Mouse (Mus musculus) embryo, embryonic 9.5 days (tissue): ENCODE measurements around the gene Tmem106c.
A peak's percentile ranks its signal among the peaks of the same experiment; 100 is the strongest.

ENCODE experiments used
- DNase-seq: peaks from one replicate; pipeline ENCODE4 v3.0.0-alpha.2; 2017; ENCODE audit errors: extremely low spot score

The Tmem106c gene

DNA sequence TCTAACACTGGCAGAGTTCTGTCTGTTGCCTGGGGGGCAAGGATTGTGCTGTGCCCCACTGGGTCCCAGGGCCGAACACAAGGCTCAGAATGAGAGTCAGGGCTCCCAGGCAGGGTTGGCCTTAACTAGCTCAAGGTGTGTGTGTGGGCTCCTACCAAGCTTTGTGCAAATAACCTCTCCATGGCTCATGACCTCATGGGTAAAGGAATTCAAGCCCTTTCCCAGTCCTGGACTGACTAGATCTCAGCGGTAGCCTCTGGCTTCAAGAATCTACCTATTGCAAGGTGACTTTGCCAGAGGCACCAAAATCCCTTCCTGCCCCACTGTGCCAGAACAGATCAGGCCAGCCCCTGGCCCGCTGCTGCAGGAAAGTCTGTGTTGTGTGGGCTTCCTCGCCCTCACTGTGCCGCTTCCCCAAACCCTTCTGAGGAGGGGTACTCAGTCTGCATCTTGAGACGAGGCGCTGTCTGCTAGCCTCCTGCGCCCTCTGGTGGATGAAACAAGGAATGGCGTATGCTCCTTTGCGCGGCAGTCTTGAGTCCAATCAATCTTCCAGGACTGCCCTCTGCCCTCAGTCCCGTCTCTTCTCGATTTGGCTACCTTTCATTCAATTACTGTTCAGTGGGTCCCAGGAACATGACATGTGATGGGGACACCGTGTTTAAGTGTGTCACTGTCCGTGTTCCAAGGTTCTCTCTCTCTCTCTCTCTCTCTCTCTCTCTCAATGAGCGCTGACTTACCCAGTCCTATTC is 11.7 kb upstream of the Tmem106c start:
- peak; percentile 82 for DNase-seq

DNA sequence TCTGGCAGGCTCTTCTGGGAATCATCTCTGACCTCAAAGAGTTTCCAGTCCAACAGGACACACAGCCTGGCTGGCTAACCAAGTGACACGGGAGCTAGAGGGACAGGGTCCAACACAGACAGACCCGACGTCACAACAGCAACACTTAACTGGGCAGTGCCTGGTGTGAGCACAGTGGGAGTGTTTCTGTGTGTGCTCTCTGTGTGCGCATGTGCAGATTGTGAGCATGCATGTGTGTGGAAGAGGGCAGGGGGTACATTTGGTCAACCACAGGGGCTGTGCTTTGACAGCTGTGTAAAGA is 11.2 kb upstream of the Tmem106c start:
- no peak for DNase-seq

DNA sequence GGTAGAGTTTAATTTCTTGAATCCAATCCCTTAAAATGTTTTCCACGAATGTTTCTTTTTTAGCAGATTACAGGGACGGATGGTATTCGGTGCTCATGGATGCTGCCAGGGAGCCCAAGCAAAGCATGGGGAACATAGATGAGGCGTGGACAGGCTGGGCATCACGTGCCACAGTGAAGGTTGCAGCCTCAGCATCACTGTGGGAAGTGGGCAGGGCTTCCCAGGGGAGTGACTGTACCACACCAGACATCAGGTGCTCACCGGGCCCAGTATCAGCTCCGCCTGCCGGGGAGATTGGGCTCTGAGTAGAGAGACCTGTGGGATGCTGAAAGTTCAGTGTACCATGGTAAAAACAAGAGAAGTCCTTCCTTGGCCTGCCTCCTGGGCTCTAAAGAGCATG is 9.3 kb upstream of the Tmem106c start:
- no peak for DNase-seq

DNA sequence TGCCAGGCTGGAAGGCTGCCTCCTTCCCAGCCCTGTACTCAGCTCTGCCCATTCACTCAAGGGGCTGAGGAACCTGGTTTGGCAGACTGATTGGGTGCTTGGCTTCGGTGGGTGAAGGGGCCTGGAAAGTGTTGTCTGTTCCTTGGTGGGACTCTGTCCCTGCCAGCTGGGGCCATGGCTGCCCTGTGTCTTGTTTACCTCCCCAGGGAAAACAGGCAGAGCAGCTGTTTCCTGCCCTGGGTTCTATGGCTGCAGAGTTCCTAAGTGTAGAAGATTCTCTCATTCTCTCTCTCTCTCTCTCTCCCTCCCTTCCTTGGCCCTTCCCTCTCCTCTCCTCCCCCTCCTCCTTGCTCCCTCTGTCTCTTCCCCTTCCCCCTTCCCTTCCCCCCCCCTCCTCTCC is 8.7 kb upstream of the Tmem106c start:
- DNase-seq = no peak

GRCm38 (mm10) chr15:97955742-97956141 is 8.3 kb upstream of the Tmem106c start:
- no peak for DNase-seq

DNA sequence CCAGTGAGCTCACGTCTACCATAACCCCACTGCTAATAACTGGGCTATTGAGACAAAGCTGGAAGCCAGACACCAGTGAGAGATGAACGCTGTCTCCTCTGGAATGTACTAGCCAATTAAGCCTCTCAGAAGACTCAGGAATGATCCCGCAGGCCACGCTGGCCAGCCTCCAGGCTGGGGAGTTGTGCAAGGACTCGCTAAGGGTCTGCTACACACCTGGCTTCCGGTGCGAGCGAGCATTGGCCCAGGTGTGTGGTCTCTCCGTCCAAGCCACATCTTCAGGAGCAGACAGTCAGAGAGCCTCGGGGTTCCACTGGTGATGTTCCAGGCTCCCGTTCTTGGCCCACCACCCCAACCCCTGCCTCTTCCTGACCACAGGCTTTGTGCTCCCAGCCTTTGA is 7.6 kb upstream of the Tmem106c start:
- DNase-seq = no peak

DNA sequence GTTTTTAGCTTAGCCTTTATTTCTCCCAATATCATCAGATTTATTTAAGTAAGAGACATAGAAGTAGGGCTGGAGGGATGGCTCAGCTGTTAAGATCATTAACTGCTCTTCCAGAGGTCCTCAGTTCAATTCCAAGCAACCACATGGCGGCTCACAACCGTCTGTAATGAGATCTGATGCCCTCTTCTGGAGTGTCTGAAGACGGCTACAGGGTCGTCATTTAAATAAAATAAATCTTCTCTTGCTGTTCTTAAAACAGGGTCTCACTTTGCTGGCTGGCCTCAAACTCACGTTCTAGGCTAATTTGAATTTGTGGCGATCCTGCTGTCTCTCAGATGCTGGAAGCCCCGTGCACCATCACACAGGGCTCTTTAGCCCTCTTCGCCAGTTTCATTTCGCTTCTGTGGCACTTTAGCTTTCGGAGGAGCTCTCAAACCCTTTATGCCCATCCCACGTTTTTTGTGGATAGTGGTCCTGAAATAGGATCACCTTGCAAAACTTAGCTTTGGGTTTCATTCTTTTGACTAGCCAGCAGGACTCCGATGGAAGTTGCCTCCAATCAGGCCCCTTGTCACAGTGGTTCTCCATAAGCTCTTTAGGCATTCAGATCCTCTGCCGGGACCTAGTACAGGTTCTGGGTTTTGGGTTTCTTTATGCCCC is 541 bp upstream of the Tmem106c start:
- no peak for DNase-seq

- DNase-seq = no peak
These were observed 812 bp downstream of the Tmem106c start for GRCm38 (mm10) chr15:97964836-97965187.

DNA sequence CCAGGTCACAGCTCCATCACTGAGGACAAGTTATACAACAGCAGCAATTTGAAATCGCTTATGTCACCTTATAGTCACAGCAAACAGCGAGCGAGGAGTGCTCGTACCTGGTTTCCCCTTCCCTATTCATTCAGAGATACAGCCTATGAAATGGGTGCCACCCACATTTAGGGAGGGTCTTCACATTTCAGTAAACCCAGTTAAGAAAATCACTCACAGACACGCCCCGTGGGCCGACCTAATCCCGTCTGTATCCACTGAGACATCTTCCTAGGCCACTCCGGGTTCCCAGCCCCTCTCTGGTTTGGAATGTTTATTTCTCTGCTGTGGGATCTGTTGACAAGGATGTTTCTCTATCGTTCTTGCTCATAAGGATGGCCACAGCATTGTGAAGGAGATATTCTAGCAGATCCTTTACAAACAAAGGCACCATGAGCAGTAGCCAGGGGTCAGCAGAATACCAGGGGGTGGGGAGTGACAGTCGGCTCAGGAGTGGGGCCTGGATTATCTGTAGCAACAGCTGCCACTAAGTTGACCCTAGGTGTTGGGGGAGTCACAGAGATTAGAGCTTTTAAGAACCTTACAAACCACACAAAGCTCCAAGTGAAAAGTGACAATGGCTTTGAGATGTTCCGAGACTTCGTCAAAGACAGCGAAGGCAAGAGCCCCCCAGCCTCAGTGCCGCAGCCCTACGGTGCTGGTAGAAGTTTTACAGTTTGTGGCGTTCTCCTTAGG is 1.5 kb downstream of the Tmem106c start:
- no peak for DNase-seq

DNA sequence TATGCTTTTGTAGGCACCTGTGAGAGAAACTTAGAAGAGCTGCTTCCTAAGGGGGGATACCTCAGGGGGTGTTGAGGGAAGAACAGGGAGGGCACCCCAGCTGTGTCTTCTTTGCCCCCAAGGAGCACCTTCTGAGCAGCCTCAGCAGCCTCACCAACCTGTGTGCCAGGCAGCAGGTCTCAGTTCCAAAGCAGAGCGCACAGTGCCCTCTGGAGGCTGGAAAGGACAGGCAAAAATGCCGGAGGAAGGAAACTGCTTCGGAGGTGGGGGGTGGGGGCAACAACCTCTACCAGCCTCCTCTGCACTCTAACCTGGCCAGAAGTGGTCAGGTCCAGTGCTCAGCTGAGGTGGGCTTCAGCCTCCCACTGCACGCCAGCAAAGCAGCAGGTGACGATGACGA is 6.3 kb downstream of the Tmem106c start:
- DNase-seq = peak; percentile 47

DNA sequence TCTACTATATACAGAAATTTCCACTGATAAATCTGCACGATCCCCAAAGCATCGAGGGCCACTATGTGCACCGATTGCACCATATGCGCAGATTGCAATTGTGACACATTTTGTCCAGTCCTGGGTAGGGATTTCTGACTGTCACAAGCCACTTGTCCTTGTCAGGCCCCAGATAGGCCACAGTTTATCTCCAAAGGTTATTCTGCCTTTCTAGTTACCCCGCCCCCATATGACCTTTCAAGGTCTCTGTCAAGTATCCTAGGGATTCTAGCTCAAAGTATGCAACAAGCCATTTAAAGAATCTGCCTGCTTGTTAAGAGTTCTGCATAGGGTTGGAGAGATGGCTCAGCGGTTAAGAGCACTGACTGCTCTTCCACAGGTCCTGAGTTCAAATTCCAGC is 8.6 kb downstream of the Tmem106c start:
- DNase-seq = no peak

DNA sequence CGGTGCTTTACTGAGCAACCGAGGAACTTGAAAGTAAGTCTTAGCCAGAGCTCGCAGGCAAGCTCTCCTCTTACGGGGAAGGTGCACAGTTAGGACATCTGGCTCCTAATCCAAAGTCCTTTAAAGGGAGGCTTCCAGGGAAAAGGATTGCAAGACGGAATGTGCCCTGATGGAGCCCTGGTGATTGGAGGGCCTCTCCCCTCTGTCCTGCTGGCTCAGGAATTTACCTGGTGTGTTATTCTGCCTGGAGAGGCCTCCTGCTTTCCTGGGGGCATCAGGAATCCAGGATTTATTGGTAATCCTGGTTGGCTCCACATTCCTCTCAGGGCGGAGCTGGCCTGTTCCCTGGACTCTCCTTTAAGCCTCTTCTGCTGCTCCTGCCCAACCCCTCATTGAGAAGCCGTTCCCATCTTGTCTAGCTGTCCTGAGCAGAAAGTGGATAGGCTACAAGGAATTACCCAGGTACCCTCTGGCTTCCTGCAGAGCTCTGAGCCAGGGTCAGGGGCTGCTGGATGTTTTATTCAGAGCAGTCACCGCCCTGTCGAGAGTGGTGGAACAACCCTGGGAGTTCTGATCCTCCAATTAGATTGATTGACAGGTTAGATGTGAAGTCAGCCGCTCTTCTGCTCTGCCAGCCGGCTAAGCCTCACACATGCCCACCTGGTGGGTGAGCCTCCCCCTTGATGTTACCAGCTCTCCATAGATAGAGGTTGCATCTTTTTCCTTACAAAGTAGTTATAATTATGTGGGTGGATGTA is 9.4 kb downstream of the Tmem106c start:
- no peak for DNase-seq

DNA sequence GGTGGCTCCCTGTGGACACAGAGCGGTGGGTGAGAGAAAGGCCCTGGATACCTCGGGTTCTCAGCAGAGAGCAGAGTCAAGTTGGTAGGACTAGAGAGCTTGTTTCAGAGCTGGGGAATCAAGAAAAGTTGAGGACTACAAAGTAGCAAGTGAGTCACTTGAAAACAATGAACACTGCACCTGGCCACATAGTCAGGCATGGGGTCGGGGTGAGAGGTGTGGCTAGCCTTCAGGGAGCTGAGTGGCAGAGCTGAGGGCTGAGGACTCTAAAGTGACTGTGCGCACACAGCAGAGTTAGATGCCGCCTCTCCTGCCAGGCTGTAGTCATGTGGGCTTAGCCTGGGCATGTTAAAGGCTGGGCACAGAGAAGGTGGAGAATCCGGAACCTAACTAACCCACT is 17.6 kb downstream of the Tmem106c start:
- no peak for DNase-seq

DNA sequence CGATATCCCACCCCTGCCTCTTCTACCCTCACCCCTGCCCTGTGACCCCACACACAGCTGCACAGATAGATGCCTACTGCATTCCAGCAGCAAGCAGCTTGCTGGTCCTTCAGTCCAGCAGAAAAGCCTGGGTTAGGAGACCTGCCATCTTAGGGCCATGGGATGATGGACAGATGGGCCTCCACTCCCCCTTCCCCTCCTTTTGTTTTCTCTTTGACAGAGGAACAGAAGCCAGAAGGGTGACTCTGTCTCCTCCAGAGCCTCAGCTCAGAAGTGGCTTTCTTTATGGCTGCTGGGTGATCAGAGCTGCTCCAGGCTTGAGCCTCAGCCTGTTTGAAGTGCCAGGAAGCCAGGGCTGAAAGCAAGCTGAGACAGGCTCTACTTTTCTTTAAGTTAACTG is 25.5 kb downstream of the Tmem106c start:
- peak; percentile 75 for DNase-seq

DNA sequence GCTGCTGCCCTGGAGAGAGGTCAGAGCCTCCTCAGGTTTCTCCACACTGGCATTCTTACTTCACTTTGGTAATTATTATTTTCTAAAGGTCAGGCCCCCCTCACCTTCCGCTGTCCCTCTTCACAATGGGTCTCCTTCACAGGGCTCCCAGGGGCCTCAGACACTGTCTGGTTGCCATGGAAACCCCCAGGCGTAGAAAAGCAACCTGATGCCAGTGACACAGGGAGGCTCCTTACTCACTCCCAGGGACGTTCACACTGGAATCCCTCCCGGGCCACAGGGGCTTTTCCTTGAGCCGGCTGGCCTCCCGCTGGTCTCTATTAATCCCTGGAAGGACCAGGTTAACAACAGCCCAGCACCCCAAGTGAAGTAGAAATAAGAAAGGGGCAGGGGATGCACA is 26.1 kb downstream of the Tmem106c start:
- peak; percentile 93 for DNase-seq

DNA sequence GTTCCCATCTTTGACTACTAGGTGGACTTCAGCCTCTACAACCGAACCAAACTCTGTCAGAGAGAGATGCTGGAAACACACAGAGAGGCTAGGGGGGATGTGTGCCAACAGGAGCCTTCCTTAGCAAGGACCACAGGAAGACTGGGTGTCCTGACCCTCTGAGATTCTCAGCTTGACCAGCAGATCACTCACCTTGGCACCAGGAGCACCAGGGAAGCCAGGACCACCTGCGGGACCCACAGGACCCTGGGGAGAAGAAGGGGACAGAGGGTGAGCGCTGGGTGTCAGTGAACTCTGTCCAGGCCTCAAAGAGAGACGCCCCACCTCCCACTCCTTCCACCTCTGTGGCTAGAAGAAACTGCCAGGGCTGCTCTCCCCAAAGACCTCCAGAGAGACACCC is 26.7 kb downstream of the Tmem106c start:
- peak; percentile 53 for DNase-seq

- DNase-seq = peak; percentile 55
These were observed 27.4 kb downstream of the Tmem106c start for GRCm38 (mm10) chr15:97991285-97991895.

DNA sequence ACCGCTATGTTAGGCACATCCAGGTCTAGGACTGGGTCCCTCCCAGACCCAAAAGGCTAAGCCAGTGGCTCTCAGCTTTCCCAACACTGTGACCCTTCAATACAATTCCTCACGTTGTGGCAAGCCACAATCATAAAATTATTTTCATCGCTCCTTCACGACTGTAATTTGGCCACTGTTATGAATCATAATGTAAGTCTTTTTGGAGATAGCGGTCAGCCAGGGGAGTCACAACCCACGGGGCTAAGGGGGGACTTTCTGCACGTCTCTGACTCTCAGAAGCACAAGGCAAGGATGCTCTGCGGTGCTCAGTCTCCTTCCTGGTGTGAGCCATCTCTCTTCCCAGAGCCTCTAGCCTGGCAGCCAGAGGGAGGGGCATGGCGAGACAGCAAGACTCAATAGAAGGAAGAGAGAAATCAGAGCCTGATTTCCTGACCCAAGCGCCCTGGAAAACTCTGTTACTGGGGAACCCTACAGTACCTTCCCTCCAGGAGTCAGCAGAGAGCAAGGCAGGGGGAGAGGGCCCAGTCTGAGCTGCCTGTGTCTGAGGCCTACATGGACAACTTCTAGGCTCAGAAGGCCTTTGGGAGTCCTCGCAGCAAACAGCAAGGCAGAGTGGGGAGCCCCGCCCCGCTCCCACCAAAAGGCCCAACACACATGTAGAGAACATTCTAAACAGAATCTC is 28.2 kb downstream of the Tmem106c start:
- no peak for DNase-seq

DNA sequence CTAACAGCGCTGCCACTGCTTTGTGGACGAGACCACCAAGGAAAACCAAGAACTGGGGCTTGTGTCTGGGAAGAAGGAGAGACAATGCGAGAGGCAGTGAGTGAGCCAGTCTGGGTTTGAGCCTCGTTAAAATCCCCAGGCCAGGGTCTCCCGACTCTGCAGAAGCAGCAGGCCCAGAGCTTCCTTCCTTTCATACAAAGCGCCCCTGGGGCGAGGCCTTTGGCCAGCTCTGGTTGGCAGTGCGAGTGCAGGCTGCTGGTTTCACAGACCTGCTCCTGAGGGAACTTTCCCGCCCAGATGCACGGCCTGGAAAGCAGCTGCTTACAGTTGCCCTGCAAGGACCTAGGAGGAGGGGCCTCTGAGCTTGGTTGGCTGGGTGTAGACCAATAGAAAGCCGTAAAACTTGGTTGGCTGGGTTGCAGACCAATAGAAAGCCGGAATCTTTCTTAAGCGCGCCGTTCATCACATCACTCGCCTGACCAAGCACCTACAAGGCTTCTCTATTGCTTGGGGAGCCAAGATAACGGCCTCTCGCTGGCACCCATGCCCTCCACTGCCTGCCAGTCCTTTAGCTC is 28.8 kb downstream of the Tmem106c start:
- DNase-seq = peak; percentile 88

DNA sequence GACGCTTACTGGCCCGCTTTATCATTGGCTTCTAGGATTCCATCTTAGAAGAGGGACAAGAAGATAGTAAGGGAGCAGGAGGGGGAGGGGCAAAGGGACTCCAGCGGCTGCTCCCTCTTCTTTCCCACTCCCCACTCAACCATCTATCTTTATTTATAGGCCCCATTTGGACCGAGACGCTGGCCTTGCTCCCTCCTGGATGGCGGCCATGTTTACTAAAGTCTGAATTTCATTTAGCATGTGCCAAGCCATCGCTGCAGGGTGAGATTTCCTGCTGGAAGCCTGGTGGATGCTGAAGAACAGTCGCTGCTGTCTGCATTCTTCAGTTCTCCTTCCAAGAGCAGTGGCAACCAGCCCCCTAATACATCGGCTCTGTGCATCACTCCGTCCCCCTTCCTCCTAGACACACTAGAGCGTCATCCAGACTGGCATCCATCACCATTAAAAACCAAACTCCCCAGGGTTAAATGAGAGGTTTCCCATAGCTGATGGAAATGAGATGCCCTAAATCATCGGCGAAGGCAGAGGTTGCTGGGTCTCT is 32.8 kb downstream of the Tmem106c start:
- no peak for DNase-seq

DNA sequence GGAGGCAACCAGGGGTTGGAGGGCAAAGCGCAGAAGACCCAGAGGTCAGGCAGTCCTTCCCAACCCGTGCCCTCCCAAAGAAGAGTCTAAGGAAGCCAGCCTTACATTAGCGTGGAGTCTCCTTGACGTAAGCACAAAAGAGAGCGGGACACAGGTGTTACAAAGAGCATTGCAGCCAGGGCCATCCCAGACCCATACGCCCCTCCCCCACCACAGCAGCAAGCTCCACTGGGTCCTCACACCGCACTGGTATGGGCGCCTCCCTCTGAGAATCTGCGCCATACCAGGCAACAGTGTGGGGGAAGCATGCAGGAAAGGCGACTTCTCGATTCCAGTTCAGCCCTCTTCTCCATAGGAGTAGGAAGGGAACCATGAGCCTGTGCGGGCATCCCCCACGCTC is 35.5 kb downstream of the Tmem106c start:
- DNase-seq = no peak
